Mouse (Mus musculus): Measurements from ENCODE around the gene Rnf220.

Gene Rnf220

GRCm38 (mm10) chr4:117221836-117222235 lies 275.0 kb downstream of the Rnf220 start:
- DNase-seq (ENCODE audit: low spot score): no peak
